ENCODE assay signal across 24 mouse cellular contexts in the genomic region with DNA sequence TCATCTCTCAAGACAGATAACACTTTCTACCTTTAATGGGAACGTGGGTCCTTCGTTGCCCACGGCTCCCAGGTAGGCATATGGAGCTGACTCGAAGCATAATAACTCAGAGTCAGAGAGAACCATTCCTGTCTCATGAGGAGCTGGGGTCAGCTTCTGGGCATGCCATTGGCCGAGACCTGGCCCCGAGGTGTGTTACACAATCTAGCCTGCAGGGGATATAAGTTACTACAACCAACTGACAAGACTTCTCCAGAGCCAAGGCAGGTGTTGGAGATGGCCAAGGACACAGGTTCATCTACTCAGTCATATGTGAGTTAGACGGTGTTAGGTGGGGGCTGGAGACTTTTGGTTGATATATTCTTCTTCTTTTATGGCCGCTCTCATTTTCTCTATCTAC.
DNase-seq lines count a peak whose midpoint lies in the region; ATAC-seq and TF ChIP-seq lines count a peak whose summit lies in the region.
"Had no signal": no experiment of that assay in that cellular context is flagged by ENCODE, and none has a peak within 500 bp of the region (broad histone marks: within the 10 kb centered on the region; RNA-seq: fewer than 3 reads in every experiment).

No protein-coding gene starts in this region.

- no peaks in the 10 kb centered on the region for H3K9me3 ChIP-seq in kidney, embryonic 15.5 days (replicated peaks)
- H3K9me3 ChIP-seq: embryonic facial prominence, embryonic 10.5 days; embryonic facial prominence, embryonic 12.5 days; forebrain, embryonic 13.5 days; forebrain, embryonic 15.5 days; G1E had no signal

- no peaks in the 10 kb centered on the region for H3K27me3 ChIP-seq in kidney, embryonic 15.5 days
- H3K27me3 ChIP-seq: CH12.LX; embryonic facial prominence, embryonic 12.5 days; forebrain, embryonic 13.5 days; forebrain, embryonic 15.5 days; Patski had no signal

- H3K36me3 ChIP-seq in kidney, embryonic 15.5 days: no peaks in the 10 kb centered on the region
- H3K36me3 ChIP-seq: embryonic facial prominence, embryonic 10.5 days; embryonic facial prominence, embryonic 12.5 days; forebrain, embryonic 15.5 days; G1E had no signal

- H3K9ac ChIP-seq in kidney, embryonic 15.5 days: no peak overlapping the region
- H3K9ac ChIP-seq: embryonic facial prominence, embryonic 12.5 days; forebrain, embryonic 13.5 days; forebrain, embryonic 15.5 days; forebrain, postnatal 0 days had no signal

- DNase-seq in heart, adult 11 months: peak; percentile 77
- DNase-seq in heart, postnatal 25 days (ENCODE audit: low spot score): no peak
- DNase-seq in layer of hippocampus, adult 2 months (ENCODE audit: low spot score in 2 of 2): no peak
- DNase-seq in layer of hippocampus, adult 9-10 months (ENCODE audit: low spot score): no peak
- DNase-seq: adrenal gland, adult 2 months; adrenal gland, postnatal 10 days; adrenal gland, postnatal 25 days; B cell, adult 2 months; cerebellum, adult 11 months; cerebellum, adult 18-20 months; cerebellum, adult 8-10 months; cerebellum, adult 9-11 months; cerebellum, postnatal 14 days; cerebellum, postnatal 36 days; forebrain, postnatal 0 days had no signal

- 0 out of 2 replicates have a peak, but pooled peaks have one; percentile 5 for TF ChIP-seq CTCF in layer of hippocampus, adult 2 months (conservative IDR thresholded peaks at IDR 0.05)

- ATAC-seq in kidney, embryonic 15.5 days (replicated peaks; ENCODE audit: low FRiP score): no peak
- ATAC-seq: CD4-positive, CD25-positive, alpha-beta regulatory T cell, adult 4 months; forebrain, embryonic 13.5 days; forebrain, embryonic 15.5 days; forebrain, postnatal 0 days; Patski had no signal

- H3K4me2 ChIP-seq in kidney, embryonic 15.5 days: no peak overlapping the region
- H3K4me2 ChIP-seq: embryonic facial prominence, embryonic 12.5 days; forebrain, embryonic 13.5 days; forebrain, embryonic 15.5 days had no signal

- H3K4me1 ChIP-seq in kidney, embryonic 15.5 days: peaks cover 8% of the 10 kb centered on the region
- H3K4me1 ChIP-seq: forebrain, embryonic 13.5 days; forebrain, embryonic 15.5 days had no signal

- intact Hi-C loops in heart, postnatal 25 days (cut with DNase I): no loop called here

- no peak overlapping the region for H3K27ac ChIP-seq in layer of hippocampus, adult 2 months
- H3K27ac ChIP-seq in kidney, embryonic 15.5 days: no peak overlapping the region
- H3K27ac ChIP-seq: embryonic facial prominence, embryonic 10.5 days; embryonic facial prominence, embryonic 12.5 days; forebrain, embryonic 13.5 days; forebrain, embryonic 15.5 days had no signal

- H3K4me3 ChIP-seq in layer of hippocampus, adult 2 months: no peak overlapping the region
- no peak overlapping the region for H3K4me3 ChIP-seq in kidney, embryonic 15.5 days (replicated peaks)
- H3K4me3 ChIP-seq: embryonic facial prominence, embryonic 10.5 days; embryonic facial prominence, embryonic 12.5 days; forebrain, embryonic 13.5 days; forebrain, embryonic 15.5 days had no signal

- 97% methylated on average over 8 of the region's 8 CpGs for WGBS in kidney, embryonic 15.5 days
